Mouse (Mus musculus) layer of hippocampus, adult 18-20 months (tissue): Measurements from ENCODE around the gene Ccdc186. TPM values are rescaled to one million over a fixed set of nuclear protein-coding genes. Genes with fewer than 3 reads are reported as not detected.
"Not testable (repeated sequence)": the region's sequence is repeated elsewhere in the genome, so short reads cannot be mapped to it uniquely, and the experiment has no call there.

Experiments
- DNase-seq, 2 experiments: peaks; one replicate each; pipeline ENCODE4 v3.0.0; 2022; ENCODE audit warnings: low spot score in 2 of 2
- total RNA-seq, 2 experiments: library from RNA; stranded (reverse); gene quantifications; 2 replicates each; pipeline ENCODE4 v1.2.3; 2021

The Ccdc186 gene
- total RNA-seq, 2 experiments from 2014 or later = 51.0 to 51.4 TPM

- DNase-seq = no peak
These were observed 20.2 kb downstream of the Ccdc186 start for GRCm38 (mm10) chr19:56801656-56802351.

GRCm38 (mm10) chr19:56800930-56801655, 20.9 kb downstream of the Ccdc186 start:
- no peak for DNase-seq

- DNase-seq = no peak
These were observed 21.8 kb downstream of the Ccdc186 start for GRCm38 (mm10) chr19:56800226-56800625.

GRCm38 (mm10) chr19:56797376-56797775, 24.6 kb downstream of the Ccdc186 start:
- DNase-seq = no peak

- DNase-seq = peak; percentile 30 to 60
These were observed 33.0 kb downstream of the Ccdc186 start for GRCm38 (mm10) chr19:56788952-56789351.

GRCm38 (mm10) chr19:56787911-56788310, 34.1 kb downstream of the Ccdc186 start:
- no peak for DNase-seq

- DNase-seq = not testable (repeated sequence)
These were observed 43.5 kb downstream of the Ccdc186 start for GRCm38 (mm10) chr19:56778532-56778931.

GRCm38 (mm10) chr19:56776719-56777382, 45.1 kb downstream of the Ccdc186 start:
- peak; percentile 37 to 52 for DNase-seq

- no peak for DNase-seq
These were observed 45.9 kb downstream of the Ccdc186 start for GRCm38 (mm10) chr19:56775893-56776718.

- DNase-seq = no peak
These were observed 46.8 kb downstream of the Ccdc186 start for GRCm38 (mm10) chr19:56774971-56775892.

- DNase-seq = no peak
These were observed 47.5 kb downstream of the Ccdc186 start for GRCm38 (mm10) chr19:56774408-56774962.

GRCm38 (mm10) chr19:56773393-56773971, 48.5 kb downstream of the Ccdc186 start:
- DNase-seq = no peak

GRCm38 (mm10) chr19:56772158-56772557, 49.8 kb downstream of the Ccdc186 start:
- DNase-seq = no peak

- DNase-seq = no peak
These were observed 53.0 kb downstream of the Ccdc186 start for GRCm38 (mm10) chr19:56769024-56769423.

GRCm38 (mm10) chr19:56762686-56763085, 59.3 kb downstream of the Ccdc186 start:
- DNase-seq = no peak

GRCm38 (mm10) chr19:56761727-56762126, 60.3 kb downstream of the Ccdc186 start:
- no peak for DNase-seq

- DNase-seq = no peak
These were observed 60.9 kb downstream of the Ccdc186 start for GRCm38 (mm10) chr19:56761096-56761495.

GRCm38 (mm10) chr19:56760306-56760940, 61.6 kb downstream of the Ccdc186 start:
- DNase-seq = no peak

- DNase-seq = peak in 1 of 2 experiments; percentile 24
These were observed 62.2 kb downstream of the Ccdc186 start for GRCm38 (mm10) chr19:56759740-56760139.
